Mouse (Mus musculus): Measurements from ENCODE around the gene Frmpd2. TPM values are rescaled to one million over a fixed set of nuclear protein-coding genes. Genes with fewer than 3 reads are reported as not detected.

Gene Frmpd2
- polyA plus RNA-seq, 1 experiment from 2014 or later = 0.04 TPM

GRCm38 (mm10) chr14:33539559-33540167 is 68.2 kb downstream of the Frmpd2 start:
- Histone ChIP-seq H3K27ac (replicated peaks; ENCODE audit: low read depth, low read length) (no peak overlapping the region), H3K9me3 (ENCODE audit: control insufficient read depth, low read length) (no peaks in the 10 kb centered on the region), H3K4me3 (ENCODE audit: low read depth, low read length) (no peak overlapping the region), H3K9ac (ENCODE audit: low read length) (no peak overlapping the region), H3K27me3 (ENCODE audit: control insufficient read depth, insufficient read depth, low read length) (no peaks in the 10 kb centered on the region), H3K36me3 (ENCODE audit: control insufficient read depth, insufficient read depth, low read length) (no peaks in the 10 kb centered on the region), H3K4me2 (ENCODE audit: low read depth, severe bottlenecking) (no peak overlapping the region), H3K4me1 (ENCODE audit: control insufficient read depth, insufficient read depth, low read length) (no peaks in the 10 kb centered on the region)
- no peak for ATAC-seq (ENCODE audit: insufficient number of reproducible peaks, low FRiP score, low TSS enrichment, low read depth)
- DNase-seq (ENCODE audit: low spot score) = no peak
- WGBS = 81% methylated on average over 7 of the region's 7 CpGs

- no peak overlapping the region for H3K9ac ChIP-seq (ENCODE audit: low read length)
- no peak overlapping the region for H3K27ac ChIP-seq (replicated peaks; ENCODE audit: low read depth, low read length)
- H3K4me2 ChIP-seq (ENCODE audit: low read depth, severe bottlenecking) = no peak overlapping the region
- no peaks in the 10 kb centered on the region for H3K36me3 ChIP-seq (ENCODE audit: control insufficient read depth, insufficient read depth, low read length)
- ATAC-seq (ENCODE audit: insufficient number of reproducible peaks, low FRiP score, low TSS enrichment, low read depth) = no peak
- no peak overlapping the region for H3K4me3 ChIP-seq (ENCODE audit: low read depth, low read length)
- no peak for DNase-seq (ENCODE audit: low spot score)
- H3K4me1 ChIP-seq (ENCODE audit: control insufficient read depth, insufficient read depth, low read length) = no peaks in the 10 kb centered on the region
- WGBS = 82% methylated on average over 8 of the region's 8 CpGs
- H3K27me3 ChIP-seq (ENCODE audit: control insufficient read depth, insufficient read depth, low read length) = no peaks in the 10 kb centered on the region
- no peaks in the 10 kb centered on the region for H3K9me3 ChIP-seq (ENCODE audit: control insufficient read depth, low read length)
Measured at GRCm38 (mm10) chr14:33545565-33546143, 74.2 kb downstream of the Frmpd2 start.

DNA sequence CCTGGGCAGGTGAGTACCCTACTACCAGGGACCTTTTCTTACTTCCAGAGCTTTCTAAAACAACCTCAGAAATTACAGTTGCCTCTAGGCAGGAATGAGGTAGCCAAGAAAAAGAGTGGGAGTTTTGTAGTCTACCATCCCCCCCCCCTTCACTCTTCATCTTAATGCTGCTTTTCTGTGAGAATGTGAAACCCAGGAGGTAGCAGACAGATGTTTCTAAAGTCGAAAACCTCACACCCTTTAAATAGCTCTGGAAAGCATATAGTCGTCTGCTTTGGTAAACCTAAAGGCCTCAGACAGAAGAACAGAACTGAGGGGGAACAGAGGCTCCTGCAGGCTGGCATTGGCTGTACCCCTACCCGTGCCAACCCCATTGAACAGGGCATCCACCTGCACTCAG is 77.2 kb downstream of the Frmpd2 start:
- Histone ChIP-seq H3K9me3 (ENCODE audit: control insufficient read depth, low read length) (no peaks in the 10 kb centered on the region), H3K27me3 (ENCODE audit: control insufficient read depth, insufficient read depth, low read length) (no peaks in the 10 kb centered on the region), H3K27ac (replicated peaks; ENCODE audit: low read depth, low read length) (no peak overlapping the region), H3K9ac (ENCODE audit: low read length) (no peak overlapping the region), H3K4me2 (ENCODE audit: low read depth, severe bottlenecking) (no peak overlapping the region), H3K4me1 (ENCODE audit: control insufficient read depth, insufficient read depth, low read length) (no peaks in the 10 kb centered on the region), H3K36me3 (ENCODE audit: control insufficient read depth, insufficient read depth, low read length) (no peaks in the 10 kb centered on the region), H3K4me3 (ENCODE audit: low read depth, low read length) (no peak overlapping the region)
- DNase-seq (ENCODE audit: low spot score) = no peak
- 56% methylated on average over 3 of the region's 3 CpGs for WGBS
- no peak for ATAC-seq (ENCODE audit: insufficient number of reproducible peaks, low FRiP score, low TSS enrichment, low read depth)

DNA sequence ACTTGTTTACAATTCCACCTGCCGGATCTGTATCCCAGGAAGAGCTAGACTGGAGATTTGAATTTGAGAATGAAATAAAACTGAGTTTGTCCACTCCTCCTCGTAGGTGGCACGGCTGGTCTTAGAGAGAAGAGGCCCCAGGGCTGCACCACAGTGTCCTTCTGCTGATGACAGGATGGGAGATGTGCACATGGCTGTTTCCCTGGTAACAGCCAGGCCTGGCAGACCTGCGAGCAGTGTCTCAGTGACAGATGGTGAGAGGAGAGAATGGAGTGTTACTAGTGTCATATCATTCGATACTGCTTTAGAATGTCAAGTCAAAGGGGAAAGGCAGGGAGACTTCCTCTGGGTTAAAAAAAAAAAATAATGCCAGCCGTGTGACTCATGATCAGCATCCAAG is 78.4 kb downstream of the Frmpd2 start:
- no peak overlapping the region for H3K4me2 ChIP-seq (ENCODE audit: low read depth, severe bottlenecking)
- no peaks in the 10 kb centered on the region for H3K9me3 ChIP-seq (ENCODE audit: control insufficient read depth, low read length)
- no peak for DNase-seq (ENCODE audit: low spot score)
- H3K27me3 ChIP-seq (ENCODE audit: control insufficient read depth, insufficient read depth, low read length) = no peaks in the 10 kb centered on the region
- H3K36me3 ChIP-seq (ENCODE audit: control insufficient read depth, insufficient read depth, low read length) = no peaks in the 10 kb centered on the region
- WGBS = 78% methylated on average over 6 of the region's 6 CpGs
- H3K27ac ChIP-seq (replicated peaks; ENCODE audit: low read depth, low read length) = no peak overlapping the region
- no peaks in the 10 kb centered on the region for H3K4me1 ChIP-seq (ENCODE audit: control insufficient read depth, insufficient read depth, low read length)
- H3K9ac ChIP-seq (ENCODE audit: low read length) = no peak overlapping the region
- H3K4me3 ChIP-seq (ENCODE audit: low read depth, low read length) = no peak overlapping the region
- ATAC-seq (ENCODE audit: insufficient number of reproducible peaks, low FRiP score, low TSS enrichment, low read depth) = no peak

DNA sequence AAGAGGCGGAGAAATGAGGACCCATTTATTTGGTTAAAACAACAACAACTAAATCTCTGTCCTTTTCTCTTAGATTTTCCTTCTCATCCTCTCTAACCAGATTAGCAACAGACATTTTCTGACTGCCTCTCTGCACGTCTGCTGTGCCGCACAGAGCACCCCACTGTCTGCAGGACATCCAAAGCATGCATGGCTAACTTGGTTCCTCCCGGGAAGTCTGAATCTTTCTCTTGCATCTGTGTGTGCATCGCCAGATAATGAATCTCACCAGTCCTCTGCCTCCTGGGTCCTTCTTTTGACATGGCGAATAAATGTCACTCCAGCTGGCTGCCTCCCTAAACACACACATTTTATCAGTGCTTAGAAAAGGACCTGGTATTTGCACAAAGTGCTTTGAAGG is 99.2 kb downstream of the Frmpd2 start:
- Histone ChIP-seq H3K4me3 (ENCODE audit: low read depth, low read length) (no peak overlapping the region), H3K27me3 (ENCODE audit: control insufficient read depth, insufficient read depth, low read length) (no peaks in the 10 kb centered on the region), H3K9me3 (ENCODE audit: control insufficient read depth, low read length) (no peaks in the 10 kb centered on the region), H3K4me2 (ENCODE audit: low read depth, severe bottlenecking) (no peak overlapping the region), H3K4me1 (ENCODE audit: control insufficient read depth, insufficient read depth, low read length) (no peaks in the 10 kb centered on the region), H3K9ac (ENCODE audit: low read length) (no peak overlapping the region), H3K36me3 (ENCODE audit: control insufficient read depth, insufficient read depth, low read length) (no peaks in the 10 kb centered on the region), H3K27ac (replicated peaks; ENCODE audit: low read depth, low read length) (no peak overlapping the region)
- DNase-seq (ENCODE audit: low spot score) (no peak), ATAC-seq (ENCODE audit: insufficient number of reproducible peaks, low FRiP score, low TSS enrichment, low read depth) (no peak)
- 52% methylated on average over 6 of the region's 6 CpGs for WGBS

DNA sequence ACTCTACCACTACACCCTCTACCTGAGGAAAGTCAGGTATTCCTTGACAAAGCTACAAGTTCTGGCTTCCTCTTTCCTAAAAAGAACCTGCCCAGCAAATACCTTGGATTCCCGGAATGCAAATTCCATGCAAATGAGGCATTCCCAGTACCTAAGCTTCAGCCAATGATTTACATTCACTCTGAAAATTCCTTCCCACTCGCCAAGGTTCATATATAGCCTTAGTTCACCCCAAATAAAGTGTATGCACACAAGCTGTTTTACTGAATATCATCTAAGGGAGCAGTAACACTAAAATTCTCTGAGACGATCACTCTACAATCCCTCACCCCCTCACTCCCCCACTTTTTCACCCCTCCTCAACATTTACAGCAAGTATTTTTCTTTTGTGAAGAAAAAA is 102.1 kb downstream of the Frmpd2 start:
- DNase-seq (ENCODE audit: low spot score) (no peak), ATAC-seq (ENCODE audit: insufficient number of reproducible peaks, low FRiP score, low TSS enrichment, low read depth) (no peak)
- Histone ChIP-seq H3K36me3 (ENCODE audit: control insufficient read depth, insufficient read depth, low read length) (no peaks in the 10 kb centered on the region), H3K9me3 (ENCODE audit: control insufficient read depth, low read length) (no peaks in the 10 kb centered on the region), H3K4me2 (ENCODE audit: low read depth, severe bottlenecking) (no peak overlapping the region), H3K27ac (replicated peaks; ENCODE audit: low read depth, low read length) (no peak overlapping the region), H3K4me1 (ENCODE audit: control insufficient read depth, insufficient read depth, low read length) (no peaks in the 10 kb centered on the region), H3K4me3 (ENCODE audit: low read depth, low read length) (no peak overlapping the region), H3K9ac (ENCODE audit: low read length) (no peak overlapping the region), H3K27me3 (ENCODE audit: control insufficient read depth, insufficient read depth, low read length) (no peaks in the 10 kb centered on the region)
- WGBS = 70% methylated on average over 3 of the region's 3 CpGs

DNA sequence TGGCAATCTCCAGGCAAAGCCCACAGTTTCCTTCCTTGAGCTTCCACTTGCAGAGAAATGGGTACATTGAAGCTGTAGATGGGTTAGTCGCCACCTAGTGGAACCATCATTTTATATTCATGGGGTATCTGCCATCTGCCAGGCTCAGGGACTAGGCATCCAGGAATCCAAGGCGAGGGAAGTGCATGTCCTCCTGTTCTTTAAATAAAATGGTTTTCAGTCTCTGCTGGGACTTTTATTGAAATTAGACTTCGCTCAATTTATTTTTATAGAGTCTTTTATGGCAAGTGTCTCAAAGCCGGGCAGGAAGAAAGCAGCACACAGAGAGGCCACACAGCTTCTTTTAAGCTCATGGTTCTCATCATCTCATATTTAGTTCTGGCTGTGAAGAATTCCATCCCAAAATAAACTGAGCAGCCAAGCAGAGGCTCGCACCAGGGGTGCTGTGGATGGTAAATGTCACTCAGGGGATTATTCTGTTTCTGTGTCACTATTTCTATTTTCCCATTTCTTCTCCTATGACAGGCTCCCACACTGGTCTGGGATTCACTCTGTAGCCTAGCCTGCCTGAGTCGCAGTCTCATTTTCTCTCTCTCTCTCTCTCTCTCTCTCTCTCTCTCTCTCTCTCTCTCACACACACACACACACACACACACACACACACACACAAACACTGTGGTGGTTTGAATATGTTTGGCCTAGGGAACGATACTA is 108.4 kb downstream of the Frmpd2 start:
- Histone ChIP-seq H3K9ac (ENCODE audit: low read length) (no peak overlapping the region), H3K36me3 (ENCODE audit: control insufficient read depth, insufficient read depth, low read length) (no peaks in the 10 kb centered on the region), H3K4me2 (ENCODE audit: low read depth, severe bottlenecking) (no peak overlapping the region), H3K27ac (replicated peaks; ENCODE audit: low read depth, low read length) (no peak overlapping the region), H3K27me3 (ENCODE audit: control insufficient read depth, insufficient read depth, low read length) (no peaks in the 10 kb centered on the region), H3K4me3 (ENCODE audit: low read depth, low read length) (no peak overlapping the region), H3K4me1 (ENCODE audit: control insufficient read depth, insufficient read depth, low read length) (no peaks in the 10 kb centered on the region), H3K9me3 (ENCODE audit: control insufficient read depth, low read length) (no peaks in the 10 kb centered on the region)
- WGBS = 61% methylated on average over 7 of the region's 7 CpGs
- DNase-seq (ENCODE audit: low spot score) (no peak), ATAC-seq (ENCODE audit: insufficient number of reproducible peaks, low FRiP score, low TSS enrichment, low read depth) (no peak)

- ATAC-seq (ENCODE audit: insufficient number of reproducible peaks, low FRiP score, low TSS enrichment, low read depth) (no peak), DNase-seq (ENCODE audit: low spot score) (peak; percentile 48)
- no peaks in the 10 kb centered on the region for H3K27me3 ChIP-seq (ENCODE audit: control insufficient read depth, insufficient read depth, low read length)
- H3K27ac ChIP-seq (replicated peaks; ENCODE audit: low read depth, low read length) = no peak within 1 kb of the TSS
- no peak within 1 kb of the TSS for H3K4me2 ChIP-seq (ENCODE audit: low read depth, severe bottlenecking)
- H3K9me3 ChIP-seq (ENCODE audit: control insufficient read depth, low read length) = no peaks in the 10 kb centered on the region
- H3K4me1 ChIP-seq (ENCODE audit: control insufficient read depth, insufficient read depth, low read length) = no peaks in the 10 kb centered on the region
- no peaks in the 10 kb centered on the region for H3K36me3 ChIP-seq (ENCODE audit: control insufficient read depth, insufficient read depth, low read length)
- H3K4me3 ChIP-seq (ENCODE audit: low read depth, low read length) = no peak within 1 kb of the TSS
- H3K9ac ChIP-seq (ENCODE audit: low read length) = no peak within 1 kb of the TSS
- 64% methylated on average over 14 of the region's 14 CpGs for WGBS
Measured at GRCm38 (mm10) chr14:33588951-33589350, 117.5 kb downstream of the Frmpd2 start, which contains the start of gene Ptpn20. Gene Ptpn20, plus strand, starts transcription at chr14:33589207.

Measured in limb, embryonic 11.5 days (tissue).